In genomic region chr4:150606449-150607161, GRCm38 (mm10) we compare ENCODE assay signal across 13 mouse cellular contexts. TPM values are rescaled to one million over a fixed set of nuclear protein-coding genes. Genes with fewer than 3 reads are reported as not detected.
DNase-seq lines count a peak whose midpoint lies in the region; ATAC-seq and TF ChIP-seq lines count a peak whose summit lies in the region.
"Had no signal": no experiment of that assay in that cellular context is flagged by ENCODE, and none has a peak within 500 bp of the region (broad histone marks: within the 10 kb centered on the region; RNA-seq: fewer than 3 reads in every experiment).

No protein-coding gene starts in this region.

- TF ChIP-seq CTCF in thymus, adult 2 months (IDR thresholded peaks at IDR 0.05; ENCODE audit: borderline replicate concordance, control insufficient read depth, extremely low read depth, insufficient read depth, low read length, poor library complexity): no peak

- 0 out of 2 replicates have a peak, but pooled peaks cover 3% of the 10 kb centered on the region for H3K36me3 ChIP-seq in embryonic facial prominence, embryonic 11.5 days (replicated peaks; ENCODE audit: control insufficient read depth, insufficient read depth, low read depth, low read length)
- peaks cover 12% of the 10 kb centered on the region for H3K36me3 ChIP-seq in hindbrain, embryonic 13.5 days
- peaks cover 19% of the 10 kb centered on the region for H3K36me3 ChIP-seq in neural tube, embryonic 13.5 days
- no peaks in the 10 kb centered on the region for H3K36me3 ChIP-seq in thymus, adult 2 months (ENCODE audit: control insufficient read depth, insufficient read depth, low read length)

- peak; percentile 24; the same call in 1 of the 2 replicates for ATAC-seq in embryonic facial prominence, embryonic 11.5 days (replicated peaks; ENCODE audit: insufficient number of reproducible peaks, low FRiP score, low TSS enrichment, low read depth)
- ATAC-seq in hindbrain, embryonic 13.5 days (ENCODE audit: low FRiP score): peak; percentile 73
- ATAC-seq in neural tube, embryonic 13.5 days (ENCODE audit: low read depth): peak; percentile 72

- no peaks in the 10 kb centered on the region for H3K9me3 ChIP-seq in embryonic facial prominence, embryonic 11.5 days (replicated peaks; ENCODE audit: control insufficient read depth, low read length)
- H3K9me3 ChIP-seq in hindbrain, embryonic 13.5 days: no peaks in the 10 kb centered on the region
- H3K9me3 ChIP-seq in neural tube, embryonic 13.5 days: no peaks in the 10 kb centered on the region
- H3K9me3 ChIP-seq: heart, embryonic 15.5 days had no signal

- H3K27me3 ChIP-seq in embryonic facial prominence, embryonic 11.5 days (ENCODE audit: control insufficient read depth, insufficient read depth, low read length): no peaks in the 10 kb centered on the region
- H3K27me3 ChIP-seq in hindbrain, embryonic 13.5 days: no peaks in the 10 kb centered on the region
- H3K27me3 ChIP-seq in neural tube, embryonic 13.5 days: no peaks in the 10 kb centered on the region
- H3K27me3 ChIP-seq in thymus, adult 2 months (ENCODE audit: control insufficient read depth, insufficient read depth, low read length): no peaks in the 10 kb centered on the region
- H3K27me3 ChIP-seq: CH12.LX; heart, embryonic 15.5 days had no signal

- no peak for TF ChIP-seq POLR2A in thymus, adult 2 months (IDR thresholded peaks at IDR 0.05; ENCODE audit: control insufficient read depth, extremely low read depth, insufficient read depth, low read length, poor library complexity)

- 56% methylated on average over 3 of the region's 3 CpGs for WGBS in embryonic facial prominence, embryonic 11.5 days
- WGBS in hindbrain, embryonic 13.5 days: 15% methylated on average over 3 of the region's 3 CpGs
- 11% methylated on average over 3 of the region's 3 CpGs for WGBS in neural tube, embryonic 13.5 days
- 94% methylated on average over 3 of the region's 3 CpGs for whole genome bisulfite sequencing in thymus, adult 2 months

- H3K27ac ChIP-seq in embryonic facial prominence, embryonic 11.5 days (replicated peaks; ENCODE audit: low read depth, low read length): no peak overlapping the region
- peak overlapping the region; percentile 93 for H3K27ac ChIP-seq in hindbrain, embryonic 13.5 days
- H3K27ac ChIP-seq in neural tube, embryonic 13.5 days (replicated peaks): peak overlapping the region; percentile 93
- no peak overlapping the region for H3K27ac ChIP-seq in thymus, adult 2 months (ENCODE audit: control insufficient read depth, insufficient read depth, low read length)
- H3K27ac ChIP-seq: heart, embryonic 15.5 days had no signal

- H3K4me2 ChIP-seq in embryonic facial prominence, embryonic 11.5 days (ENCODE audit: low read depth, low read length): no peak overlapping the region
- no peak overlapping the region for H3K4me2 ChIP-seq in hindbrain, embryonic 13.5 days
- H3K4me2 ChIP-seq in neural tube, embryonic 13.5 days: 0 out of 2 replicates have a peak overlapping the region, but pooled peaks have one; percentile 1
- H3K4me2 ChIP-seq: heart, embryonic 15.5 days had no signal

- no peaks in the 10 kb centered on the region for H3K4me1 ChIP-seq in embryonic facial prominence, embryonic 11.5 days (ENCODE audit: control insufficient read depth, insufficient read depth, low read length)
- peaks cover 55% of the 10 kb centered on the region for H3K4me1 ChIP-seq in hindbrain, embryonic 13.5 days (replicated peaks)
- peaks cover 50% of the 10 kb centered on the region for H3K4me1 ChIP-seq in neural tube, embryonic 13.5 days (replicated peaks)
- no peaks in the 10 kb centered on the region for H3K4me1 ChIP-seq in thymus, adult 2 months (replicated peaks; ENCODE audit: control insufficient read depth, insufficient read depth, low read length)

- peak; percentile 64 for DNase-seq in layer of hippocampus, adult 9-11 months
- no peak for DNase-seq in layer of hippocampus, postnatal 10 days (ENCODE audit: low spot score in 2 of 2)
- no peak for DNase-seq in embryonic facial prominence, embryonic 11.5 days (ENCODE audit: low spot score)
- no peak for DNase-seq in right cerebral cortex, postnatal 36 days (ENCODE audit: low spot score in 2 of 2)
- DNase-seq in lung, postnatal 36 days: no peak
- no peak for DNase-seq in thymus, adult 2 months
- DNase-seq: cerebellum, adult 18-20 months; lung, postnatal 14 days; right cerebral cortex, adult 18-20 months had no signal

- no peak overlapping the region for H3K9ac ChIP-seq in embryonic facial prominence, embryonic 11.5 days (replicated peaks; ENCODE audit: low read length)
- peak overlapping the region; percentile 35 for H3K9ac ChIP-seq in hindbrain, embryonic 13.5 days
- peak overlapping the region; percentile 22 for H3K9ac ChIP-seq in neural tube, embryonic 13.5 days
- H3K9ac ChIP-seq: heart, embryonic 15.5 days had no signal

- no peak overlapping the region for H3K4me3 ChIP-seq in embryonic facial prominence, embryonic 11.5 days (ENCODE audit: low read depth, low read length)
- no peak overlapping the region for H3K4me3 ChIP-seq in hindbrain, embryonic 13.5 days
- H3K4me3 ChIP-seq in neural tube, embryonic 13.5 days: no peak overlapping the region
- no peak overlapping the region for H3K4me3 ChIP-seq in thymus, adult 2 months (ENCODE audit: control insufficient read depth, insufficient read depth, low read length)
- H3K4me3 ChIP-seq: heart, embryonic 15.5 days had no signal

RNA-seq across cellular contexts. Expression of gene Slc45a1, which starts 45.4 kb away (rescaled TPM):
- 10 to 100 TPM; 43.2 to 45.3 TPM for total RNA-seq in layer of hippocampus, postnatal 10 days (2021)
- 0.86 and 0.98 TPM in 2 replicates for polyA plus RNA-seq in embryonic facial prominence, embryonic 11.5 days (2014; fragmentation: Nextera tagmentation; extraction: Ambion mirVana)
- polyA plus RNA-seq in hindbrain, embryonic 13.5 days (2015; fragmentation: Nextera tagmentation; extraction: Ambion mirVana): 24.6 and 30.0 TPM in 2 replicates
- 26.8 and 28.6 TPM in 2 replicates for polyA plus RNA-seq in neural tube, embryonic 13.5 days (2015; fragmentation: Nextera tagmentation; extraction: Ambion mirVana)
- polyA plus RNA-seq in thymus, adult 2 months (2012; rRNA removed): 0.03 TPM in 1 of 2 replicates, not detected in the other
- total RNA-seq: CH12.LX had no signal
- polyA plus RNA-seq: heart, embryonic 15.5 days had no signal

Comparison
In these comparisons a context has a peak if more than half of its experiments do, and no peak if none do; other contexts are left out.
1. H3K27ac ChIP-seq: peak in hindbrain, embryonic 13.5 days (single experiment) and neural tube, embryonic 13.5 days (single experiment); none in embryonic facial prominence, embryonic 11.5 days (single experiment) and thymus, adult 2 months (single experiment).
2. RNA of gene Slc45a1, which starts 45.4 kb away (polyA plus RNA-seq): 26.8 to 28.6 TPM in neural tube, embryonic 13.5 days and 24.6 to 30.0 TPM in hindbrain, embryonic 13.5 days; 0.86 to 0.98 TPM in embryonic facial prominence, embryonic 11.5 days and 0.03 TPM in thymus, adult 2 months; every median in the first group is over 10 times any median in the second.
3. Peak in every context shown above with its lines, with median percentiles within 50 percentile points of each other: ATAC-seq.